Mouse (Mus musculus) midbrain, postnatal 0 days (tissue): ENCODE data around the gene Slc25a27. TPM values are rescaled to one million over a fixed set of nuclear protein-coding genes. Genes with fewer than 3 reads are reported as not detected.

Experiments used
- ATAC-seq: fragments of 200-750 bp; cut with Nextera tagmentation; 2 replicates; pipeline ENCODE4 v1.8.0; 2017; ENCODE audit warnings: moderate number of reproducible peaks, mild to moderate bottlenecking, moderate TSS enrichment, moderate library complexity; ENCODE audit not compliant: low FRiP score
- DNase-seq: peaks from one replicate; pipeline ENCODE4 v3.0.0-alpha.2; 2015; ENCODE audit warnings: low spot score
- H3K27ac ChIP-seq: fragments of 300-500 bp; sonication (generic); 2 replicates; pipeline ENCODE4 v1.5.1; 2014; ENCODE audit warnings: low read depth, mild to moderate bottlenecking, low read length, mixed read lengths
- H3K27me3 ChIP-seq: fragments of 300-500 bp; sonication (generic); 2 replicates; pipeline ENCODE4 v1.6.1; 2014; ENCODE audit warnings: low read length, control low read depth, mixed read lengths; ENCODE audit not compliant: insufficient read depth
- H3K36me3 ChIP-seq: fragments of 300-500 bp; sonication (generic); 2 replicates; pipeline ENCODE4 v1.6.1; 2014; ENCODE audit warnings: low read length, control low read depth, mixed read lengths; ENCODE audit not compliant: insufficient read depth
- H3K4me1 ChIP-seq: fragments of 300-500 bp; sonication (generic); 2 replicates; pipeline ENCODE4 v1.6.1; 2014; ENCODE audit warnings: mild to moderate bottlenecking, control low read depth, antibody characterized with exemption, low read length, mixed read lengths; ENCODE audit not compliant: insufficient read depth
- H3K4me2 ChIP-seq: fragments of 300-500 bp; sonication (generic); 2 replicates; pipeline ENCODE4 v1.6.1; 2014; ENCODE audit warnings: low read depth, mild to moderate bottlenecking, low read length, mixed read lengths; ENCODE audit not compliant: poor library complexity, severe bottlenecking
- H3K4me3 ChIP-seq: fragments of 300-500 bp; sonication (generic); 2 replicates; pipeline ENCODE4 v1.5.1; 2014; ENCODE audit warnings: low read depth, mild to moderate bottlenecking, low read length, moderate library complexity
- H3K9ac ChIP-seq: fragments of 300-500 bp; sonication (generic); replicated peaks from 2 replicates; pipeline ENCODE4 v1.6.1; 2014; ENCODE audit warnings: mild to moderate bottlenecking, low read length, moderate library complexity, mixed read lengths; ENCODE audit not compliant: poor library complexity, severe bottlenecking
- H3K9me3 ChIP-seq: fragments of 300-500 bp; sonication (generic); 2 replicates; pipeline ENCODE4 v1.6.1; 2016; ENCODE audit warnings: low read length, control low read depth
- CTCF ChIP-seq: IDR thresholded peaks from 2 replicates; pipeline ENCODE4 v1.5.1; 2016; ENCODE audit warnings: antibody characterized with exemption, mild to moderate bottlenecking
- WGBS: fragments of 180-500 bp; shearing (Covaris S2); extraction: QIAGEN DNeasy Blood & Tissue Kit; methylation state at CpG from one replicate; pipeline ENCODE4 v1.1.7; 2014; 5-methylcytosine and 5-hydroxymethylcytosine counted together
- polyA plus RNA-seq: library from polyadenylated mRNA; unstranded; fragments of >200 nt; fragmentation: Nextera tagmentation; extraction: Ambion mirVana; gene quantifications from 2 replicates; pipeline ENCODE4 v1.2.1, GENCODE M21; 2015
- total RNA-seq: library from RNA; depleted of rRNA; stranded (reverse); fragments of >200 nt; gene quantifications from 2 replicates; pipeline ENCODE4 v1.2.3, GENCODE M21; 2014

The Slc25a27 gene
- total and polyA plus RNA-seq, 2 experiments from 2014 or later, result 44.2 to 74.4 TPM

DNA sequence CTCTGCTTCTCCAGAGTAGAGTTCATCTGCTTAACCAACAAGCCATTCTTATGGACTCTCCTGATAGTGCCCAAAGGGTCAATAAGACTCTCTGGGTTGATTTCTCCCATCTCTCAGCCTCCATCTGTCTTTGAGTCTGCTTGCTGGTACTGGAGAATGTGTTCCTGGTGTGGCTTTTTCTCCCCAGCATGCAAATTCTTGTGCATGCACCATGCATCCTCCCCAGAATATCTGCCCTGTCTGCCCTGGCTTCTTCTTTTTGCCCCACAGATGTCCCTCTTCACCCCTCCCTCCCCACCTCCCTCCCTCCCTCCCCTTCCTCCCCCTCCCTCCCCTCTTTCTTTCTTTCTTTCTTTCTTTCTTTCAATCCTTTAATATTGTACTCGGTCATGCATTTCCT lies 10.3 kb upstream of the Slc25a27 start:
- H3K9me3 ChIP-seq, result no peaks in the 10 kb centered on the region
- no peak for TF ChIP-seq CTCF
- no peak overlapping the region for H3K27ac ChIP-seq
- no peak overlapping the region for H3K9ac ChIP-seq
- H3K36me3 ChIP-seq, result no peaks in the 10 kb centered on the region
- H3K4me3 ChIP-seq, result no peak overlapping the region
- no peaks in the 10 kb centered on the region for H3K4me1 ChIP-seq
- no peak overlapping the region for H3K4me2 ChIP-seq
- no peak for DNase-seq
- no peaks in the 10 kb centered on the region for H3K27me3 ChIP-seq
- ATAC-seq, result no peak
- 29% methylated on average over 1 of the region's 1 CpGs for WGBS

DNA sequence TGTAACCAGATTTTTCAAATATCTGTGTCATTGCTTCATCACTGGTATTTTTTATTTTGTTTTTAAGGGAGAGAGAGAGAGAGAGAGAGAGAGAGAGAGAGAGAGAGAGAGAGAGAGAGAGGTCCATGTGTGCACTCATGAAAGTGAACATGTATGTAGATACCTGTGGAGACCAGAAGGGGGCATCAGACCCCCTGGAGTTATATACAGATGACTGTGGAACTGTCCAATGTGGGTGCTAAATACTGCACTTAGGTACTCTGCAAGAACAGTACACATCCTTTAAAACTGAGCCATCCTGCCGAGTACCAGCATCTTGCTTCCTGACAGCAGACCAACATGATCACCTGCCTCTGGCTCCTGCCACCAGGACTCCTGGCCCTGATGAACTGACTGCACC lies 9.2 kb upstream of the Slc25a27 start:
- H3K9me3 ChIP-seq, result no peaks in the 10 kb centered on the region
- H3K27me3 ChIP-seq, result no peaks in the 10 kb centered on the region
- no peaks in the 10 kb centered on the region for H3K36me3 ChIP-seq
- no peak overlapping the region for H3K27ac ChIP-seq
- H3K4me2 ChIP-seq, result no peak overlapping the region
- no peak for ATAC-seq
- TF ChIP-seq CTCF, result 0 out of 2 replicates have a peak, but pooled peaks have one; percentile 4
- no peak overlapping the region for H3K4me3 ChIP-seq
- no peak for DNase-seq
- H3K9ac ChIP-seq, result no peak overlapping the region
- H3K4me1 ChIP-seq, result no peaks in the 10 kb centered on the region
- 85% methylated on average over 1 of the region's 1 CpGs for WGBS

DNA sequence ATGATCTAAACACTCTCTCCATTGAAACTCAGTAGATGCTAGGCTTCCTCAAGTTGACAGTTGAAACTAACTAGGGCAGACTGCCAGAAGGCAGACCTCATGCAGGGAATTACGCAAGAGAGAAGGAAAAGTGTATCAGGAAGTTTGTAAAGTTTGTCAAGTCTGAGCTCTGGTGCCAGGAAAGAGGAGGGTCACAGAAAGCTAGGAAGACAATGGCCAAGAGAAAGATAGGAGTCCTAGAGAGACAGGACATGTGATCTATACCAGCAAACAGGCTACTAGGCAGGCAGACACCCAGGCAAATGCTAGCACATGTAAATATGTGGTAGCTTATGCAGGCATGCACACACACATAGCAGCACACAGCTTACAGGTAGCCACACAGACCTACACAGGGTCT lies 8.2 kb upstream of the Slc25a27 start:
- Histone ChIP-seq H3K9me3 (no peaks in the 10 kb centered on the region), H3K4me3 (no peak overlapping the region), H3K4me1 (no peaks in the 10 kb centered on the region), H3K4me2 (no peak overlapping the region), H3K9ac (no peak overlapping the region), H3K27ac (no peak overlapping the region), H3K36me3 (no peaks in the 10 kb centered on the region), H3K27me3 (no peaks in the 10 kb centered on the region)
- ATAC-seq, result no peak
- TF ChIP-seq CTCF, result no peak
- DNase-seq, result no peak
- 61% methylated on average over 1 of the region's 1 CpGs for WGBS

DNA sequence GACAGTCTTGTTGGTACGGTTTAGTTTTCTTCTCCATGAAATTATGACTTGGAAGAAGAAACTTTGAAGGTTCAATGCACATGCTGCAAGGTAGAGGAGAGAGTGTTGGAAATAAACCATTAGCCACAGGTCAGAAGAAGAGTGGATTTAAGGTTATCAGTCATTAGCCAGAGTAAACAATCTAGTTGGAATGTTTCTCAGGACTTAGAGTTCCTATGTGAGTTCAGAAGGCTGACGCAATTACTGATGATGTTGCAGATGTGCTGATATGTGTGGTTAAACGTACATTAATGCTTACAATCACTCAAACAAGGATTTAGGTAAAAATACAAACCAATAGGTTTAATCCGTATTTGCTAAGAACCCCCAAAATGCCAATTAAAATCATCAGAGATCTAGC lies 4.9 kb upstream of the Slc25a27 start:
- Histone ChIP-seq H3K27me3 (no peaks in the 10 kb centered on the region), H3K27ac (no peak overlapping the region), H3K4me2 (no peak overlapping the region), H3K9ac (no peak overlapping the region), H3K9me3 (no peaks in the 10 kb centered on the region), H3K36me3 (no peaks in the 10 kb centered on the region), H3K4me1 (no peaks in the 10 kb centered on the region), H3K4me3 (no peak overlapping the region)
- ATAC-seq, result no peak
- TF ChIP-seq CTCF, result no peak
- 92% methylated on average over 4 of the region's 4 CpGs for WGBS
- no peak for DNase-seq

DNA sequence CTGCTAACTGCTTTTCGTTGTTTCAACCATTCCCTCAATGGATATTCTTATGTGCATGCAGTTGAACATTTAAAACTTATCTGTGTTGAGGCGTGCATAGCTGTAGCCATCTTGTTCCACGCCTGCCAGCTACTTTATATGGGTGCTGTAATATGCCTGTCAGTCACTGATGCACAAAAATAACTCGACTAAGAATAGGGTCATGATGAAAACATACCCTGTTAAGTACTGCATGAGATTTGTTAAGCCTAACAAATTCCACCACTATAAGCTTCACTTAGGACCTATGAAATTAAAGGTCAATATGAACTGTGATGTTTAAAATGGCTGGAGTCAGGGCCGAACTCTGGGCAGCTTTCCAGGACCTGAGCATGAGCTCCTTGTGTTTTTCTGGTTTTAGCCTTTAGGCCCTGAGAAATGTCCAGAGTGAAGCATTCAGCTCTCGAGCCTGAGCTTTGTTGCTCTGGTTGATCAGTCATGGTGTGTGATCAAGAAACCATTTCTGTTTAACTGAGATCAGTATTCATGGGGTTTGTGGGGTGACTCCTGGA lies 2.2 kb upstream of the Slc25a27 start:
- ATAC-seq (no peak), DNase-seq (no peak)
- Histone ChIP-seq H3K4me1 (no peaks in the 10 kb centered on the region), H3K36me3 (no peaks in the 10 kb centered on the region), H3K4me3 (no peak overlapping the region), H3K27ac (no peak overlapping the region), H3K4me2 (no peak overlapping the region), H3K9me3 (no peaks in the 10 kb centered on the region), H3K27me3 (no peaks in the 10 kb centered on the region), H3K9ac (0 out of 2 replicates have a peak overlapping the region, but pooled peaks have one; percentile 13)
- 60% methylated on average over 6 of the region's 6 CpGs for WGBS
- TF ChIP-seq CTCF, result no peak

DNA sequence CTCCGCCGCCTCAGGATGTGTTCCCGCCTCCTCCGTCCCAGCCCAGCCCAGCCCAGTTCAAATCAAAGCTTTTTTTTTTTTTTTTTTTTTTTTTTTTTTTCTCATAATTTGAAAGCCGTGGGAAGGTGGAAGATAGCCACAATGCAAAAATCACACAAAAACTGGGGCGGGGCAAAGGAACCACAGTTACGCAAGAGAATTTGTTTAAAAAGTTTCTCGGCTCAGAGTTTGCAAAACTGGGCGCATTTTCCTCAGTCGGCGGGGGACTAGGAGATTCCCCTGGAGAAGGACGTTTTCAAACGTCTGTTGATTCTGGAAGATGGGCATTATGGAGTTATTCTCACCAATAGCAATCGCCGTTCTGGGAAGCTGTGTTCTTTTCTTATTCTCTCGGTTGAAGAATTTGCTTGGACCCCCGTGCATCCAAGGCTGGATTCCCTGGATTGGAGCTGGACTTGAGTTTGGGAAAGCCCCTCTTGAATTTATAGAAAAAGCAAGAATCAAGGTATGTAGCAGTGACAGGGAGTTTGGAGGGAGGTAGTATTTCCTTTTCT lies 353 bp upstream of the Slc25a27 start, which contains the start of gene Cyp39a1:
Cyp39a1 (plus strand) TSS at position 136 of the 554 bp plus-strand sequence.
- peak; percentile 11 for DNase-seq
- no peak for ATAC-seq
- Histone ChIP-seq H3K9me3 (no peaks in the 10 kb centered on the region), H3K4me3 (peak within 1 kb of the TSS; percentile 91), H3K36me3 (peaks cover 2% of the 10 kb centered on the region; the same call in 1 of the 2 replicates), H3K4me1 (no peaks in the 10 kb centered on the region), H3K4me2 (peak within 1 kb of the TSS; percentile 82), H3K9ac (peak within 1 kb of the TSS; percentile 90), H3K27ac (peak within 1 kb of the TSS; percentile 79), H3K27me3 (no peaks in the 10 kb centered on the region)
- no peak for TF ChIP-seq CTCF
- WGBS, result under 1% methylated on average over 17 of the region's 17 CpGs
